Mouse (Mus musculus) limb, embryonic 11.5 days (tissue): ENCODE measurements around the gene Gm960. TPM values are rescaled to one million over a fixed set of nuclear protein-coding genes. Genes with fewer than 3 reads are reported as not detected.

Source experiments
- ATAC-seq: fragments of 200-750 bp; cut with Nextera tagmentation; 2 replicates; pipeline ENCODE4 v1.8.0; 2017; ENCODE audit warnings: low read depth; ENCODE audit not compliant: insufficient number of reproducible peaks, low FRiP score, low TSS enrichment
- DNase-seq: peaks from one replicate; pipeline ENCODE4 v3.0.0-alpha.2; 2015; ENCODE audit warnings: low spot score
- H3K27ac ChIP-seq: fragments of 300-500 bp; sonication (generic); replicated peaks from 2 replicates; pipeline ENCODE4 v1.5.1; 2014; ENCODE audit warnings: low read depth, mild to moderate bottlenecking, low read length
- H3K27me3 ChIP-seq: fragments of 300-500 bp; sonication (generic); 2 replicates; pipeline ENCODE4 v1.6.1; 2014; ENCODE audit warnings: mild to moderate bottlenecking, low read length, mixed read lengths; ENCODE audit not compliant: control insufficient read depth, insufficient read depth
- H3K36me3 ChIP-seq: fragments of 300-500 bp; sonication (generic); 2 replicates; pipeline ENCODE4 v1.6.1; 2014; ENCODE audit warnings: mild to moderate bottlenecking, low read length, moderate library complexity, mixed read lengths; ENCODE audit not compliant: control insufficient read depth, insufficient read depth
- H3K4me1 ChIP-seq: fragments of 300-500 bp; sonication (generic); 2 replicates; pipeline ENCODE4 v1.6.1; 2014; ENCODE audit warnings: low read length, mixed read lengths; ENCODE audit not compliant: control insufficient read depth, insufficient read depth
- H3K4me2 ChIP-seq: fragments of 300-500 bp; sonication (generic); 2 replicates; pipeline ENCODE4 v1.6.1; 2014; ENCODE audit warnings: low read depth, mild to moderate bottlenecking, moderate library complexity; ENCODE audit not compliant: severe bottlenecking
- H3K4me3 ChIP-seq: fragments of 300-500 bp; sonication (generic); 2 replicates; pipeline ENCODE4 v1.5.1; 2014; ENCODE audit warnings: low read depth, low read length
- H3K9ac ChIP-seq: fragments of 300-500 bp; sonication (generic); 2 replicates; pipeline ENCODE4 v1.6.1; 2014; ENCODE audit warnings: mild to moderate bottlenecking, low read length
- H3K9me3 ChIP-seq: fragments of 300-500 bp; sonication (generic); 2 replicates; pipeline ENCODE4 v1.6.1; 2016; ENCODE audit warnings: low read length; ENCODE audit not compliant: control insufficient read depth
- WGBS: fragments of 180-500 bp; shearing (Covaris S2); extraction: QIAGEN DNeasy Blood & Tissue Kit; methylation state at CpG from one replicate; pipeline ENCODE4 v1.1.7; 2014; 5-methylcytosine and 5-hydroxymethylcytosine counted together
- polyA plus RNA-seq: library from polyadenylated mRNA; unstranded; fragments of >200 nt; fragmentation: Nextera tagmentation; extraction: Ambion mirVana; gene quantifications from 2 replicates; pipeline ENCODE4 v1.2.1, GENCODE M21; 2014

Gm960 gene
- polyA plus RNA-seq, 1 experiment from 2014 or later, result 5.0 TPM

DNA sequence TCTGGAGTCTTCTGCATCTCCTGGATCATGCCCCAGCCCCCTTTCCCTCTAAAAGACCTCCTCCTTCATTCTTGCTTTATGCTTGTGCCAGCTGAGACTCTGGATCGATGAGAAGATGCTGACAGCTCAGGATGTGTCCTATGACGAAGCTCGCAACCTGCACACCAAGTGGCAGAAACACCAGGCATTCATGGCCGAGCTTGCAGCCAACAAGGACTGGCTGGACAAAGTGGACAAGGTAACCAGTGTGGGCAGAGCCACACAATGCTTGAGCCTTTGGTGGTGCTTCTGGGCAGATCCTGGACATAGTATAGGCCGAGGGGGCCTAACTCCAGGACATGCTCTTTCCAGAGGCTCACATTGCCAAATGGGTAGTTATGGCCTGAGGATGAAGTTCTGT, 41.3 kb upstream of the Gm960 start:
- ATAC-seq (no peak), DNase-seq (no peak)
- H3K27me3 ChIP-seq, result no peaks in the 10 kb centered on the region
- no peak overlapping the region for H3K27ac ChIP-seq
- H3K4me2 ChIP-seq, result no peak overlapping the region
- 0 out of 2 replicates have a peak overlapping the region, but pooled peaks have one; percentile 27 for H3K9ac ChIP-seq
- H3K36me3 ChIP-seq, result no peaks in the 10 kb centered on the region; the same call in 1 of the 2 replicates
- no peaks in the 10 kb centered on the region for H3K4me1 ChIP-seq
- H3K4me3 ChIP-seq, result no peak overlapping the region
- 90% methylated on average over 5 of the region's 5 CpGs for WGBS
- no peaks in the 10 kb centered on the region for H3K9me3 ChIP-seq

DNA sequence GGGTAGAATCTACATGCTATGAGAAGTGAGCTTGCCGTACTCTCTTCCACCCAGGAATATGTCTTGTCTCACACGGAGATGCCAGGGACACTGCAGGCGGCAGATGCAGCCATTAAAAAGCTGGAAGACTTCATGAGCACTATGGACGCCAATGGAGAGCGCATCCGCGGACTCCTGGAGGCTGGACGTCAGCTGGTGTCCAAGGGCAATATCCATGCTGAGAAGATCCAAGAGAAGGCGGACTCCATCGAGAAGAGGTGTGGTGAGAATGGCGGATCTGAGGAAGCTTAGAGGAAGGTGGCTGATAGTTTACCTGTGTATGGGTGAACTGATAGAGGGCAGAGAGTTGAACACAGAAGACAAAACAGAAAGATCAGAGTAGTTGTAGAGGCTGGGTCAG, 40.6 kb upstream of the Gm960 start:
- DNase-seq (no peak), ATAC-seq (no peak)
- Histone ChIP-seq H3K9me3 (no peaks in the 10 kb centered on the region), H3K4me1 (no peaks in the 10 kb centered on the region), H3K4me2 (no peak overlapping the region), H3K9ac (no peak overlapping the region), H3K36me3 (no peaks in the 10 kb centered on the region; the same call in 1 of the 2 replicates), H3K27me3 (no peaks in the 10 kb centered on the region), H3K27ac (no peak overlapping the region), H3K4me3 (no peak overlapping the region)
- 91% methylated on average over 11 of the region's 11 CpGs for WGBS

DNA sequence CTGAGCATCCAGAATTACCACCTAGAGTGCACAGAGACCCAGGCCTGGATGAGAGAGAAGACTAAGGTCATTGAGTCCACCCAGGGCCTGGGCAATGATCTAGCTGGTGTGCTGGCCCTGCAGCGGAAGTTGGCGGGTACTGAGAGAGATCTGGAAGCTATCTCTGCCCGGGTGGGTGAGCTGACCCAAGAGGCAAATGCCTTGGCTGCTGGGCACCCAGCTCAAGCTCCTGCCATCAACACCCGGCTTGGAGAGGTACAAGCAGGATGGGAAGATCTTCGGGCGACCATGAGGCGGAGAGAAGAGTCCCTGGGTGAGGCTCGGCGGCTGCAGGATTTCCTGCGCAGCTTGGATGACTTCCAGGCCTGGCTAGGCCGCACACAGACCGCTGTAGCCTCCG, 39.4 kb upstream of the Gm960 start:
- ATAC-seq (no peak), DNase-seq (no peak)
- Histone ChIP-seq H3K27me3 (no peaks in the 10 kb centered on the region), H3K4me1 (no peaks in the 10 kb centered on the region), H3K27ac (no peak overlapping the region), H3K9me3 (no peaks in the 10 kb centered on the region), H3K9ac (no peak overlapping the region), H3K36me3 (no peaks in the 10 kb centered on the region; the same call in 1 of the 2 replicates), H3K4me3 (no peak overlapping the region), H3K4me2 (no peak overlapping the region)
- WGBS, result 89% methylated on average over 13 of the region's 13 CpGs

DNA sequence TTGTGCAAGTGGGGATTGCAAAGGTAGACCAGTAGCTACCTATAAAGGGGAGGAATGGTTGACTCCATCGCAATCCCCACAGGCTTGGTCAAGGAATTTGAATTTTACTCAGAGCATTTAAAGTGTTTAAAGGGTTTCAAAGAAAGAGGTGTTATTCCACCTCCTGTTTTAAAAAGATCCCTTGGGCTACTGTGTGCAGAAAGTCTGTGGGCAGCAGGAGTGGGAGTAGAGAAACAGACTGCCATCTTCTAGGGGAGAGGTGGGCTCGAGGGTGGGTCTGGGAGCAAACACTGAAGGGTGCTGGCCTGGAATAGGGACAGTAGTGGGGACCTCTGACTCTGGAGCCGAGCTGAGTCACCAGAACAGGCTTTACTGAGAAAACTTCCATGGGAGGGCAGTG, 34.6 kb upstream of the Gm960 start:
- H3K27ac ChIP-seq, result no peak overlapping the region
- H3K4me3 ChIP-seq, result no peak overlapping the region
- 82% methylated on average over 3 of the region's 3 CpGs for WGBS
- H3K9me3 ChIP-seq, result no peaks in the 10 kb centered on the region
- ATAC-seq (no peak), DNase-seq (no peak)
- no peak overlapping the region for H3K9ac ChIP-seq
- H3K36me3 ChIP-seq, result 0 out of 2 replicates have a peak, but pooled peaks cover 2% of the 10 kb centered on the region
- no peaks in the 10 kb centered on the region for H3K27me3 ChIP-seq
- H3K4me2 ChIP-seq, result no peak overlapping the region
- H3K4me1 ChIP-seq, result no peaks in the 10 kb centered on the region

DNA sequence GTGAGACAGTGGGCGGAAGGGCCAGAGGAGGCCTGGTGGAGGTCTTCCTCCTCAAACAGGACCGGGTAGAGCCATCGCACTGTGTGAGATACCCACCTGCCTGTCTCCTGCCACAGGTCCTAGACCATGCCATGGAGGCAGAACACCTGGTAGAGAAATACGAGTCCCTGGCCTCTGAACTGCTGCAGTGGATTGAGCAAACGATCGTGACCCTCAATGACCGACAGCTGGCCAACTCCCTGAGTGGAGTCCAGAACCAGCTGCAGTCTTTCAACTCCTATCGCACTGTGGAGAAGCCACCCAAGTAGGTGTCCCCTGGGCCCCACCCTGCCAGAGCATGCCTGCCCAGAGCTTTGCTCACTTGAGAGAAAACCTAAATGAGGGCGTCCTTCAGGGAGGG, 30.7 kb upstream of the Gm960 start:
- H3K9me3 ChIP-seq, result no peaks in the 10 kb centered on the region
- H3K4me2 ChIP-seq, result no peak overlapping the region
- no peak overlapping the region for H3K9ac ChIP-seq
- no peak overlapping the region for H3K4me3 ChIP-seq
- 80% methylated on average over 9 of the region's 9 CpGs for WGBS
- H3K27ac ChIP-seq, result no peak overlapping the region
- no peaks in the 10 kb centered on the region for H3K4me1 ChIP-seq
- H3K36me3 ChIP-seq, result 0 out of 2 replicates have a peak, but pooled peaks cover 2% of the 10 kb centered on the region
- DNase-seq (no peak), ATAC-seq (no peak)
- no peaks in the 10 kb centered on the region for H3K27me3 ChIP-seq

DNA sequence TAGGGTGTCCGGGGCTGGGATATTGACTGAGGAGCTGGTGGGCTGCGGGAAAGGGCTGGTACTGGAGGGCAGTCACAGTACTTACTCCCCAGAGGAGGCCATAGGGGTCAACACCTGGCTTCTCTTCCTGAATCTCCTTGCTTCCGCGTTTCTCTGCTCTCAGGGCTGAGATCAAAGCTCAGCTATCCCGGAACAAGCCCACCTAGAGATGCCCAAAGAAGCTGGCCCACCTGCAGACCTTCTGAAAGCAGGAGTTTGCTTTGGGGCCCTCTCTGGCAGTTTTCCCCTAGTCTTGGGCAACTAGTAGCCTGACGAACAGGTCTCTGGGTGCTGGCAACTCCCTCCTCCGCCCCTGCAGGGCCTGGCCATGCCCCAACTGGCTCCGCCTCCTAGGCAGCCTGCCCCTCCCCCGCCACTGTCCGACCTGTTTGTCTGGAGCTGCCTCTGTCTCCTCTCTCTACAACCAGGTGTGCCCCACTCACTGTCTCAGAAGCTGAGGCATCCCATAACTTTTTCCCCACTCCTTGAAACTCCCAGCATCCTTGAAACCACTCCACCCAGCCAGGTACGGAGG, 22.3 kb upstream of the Gm960 start:
- H3K4me3 ChIP-seq, result 0 out of 2 replicates have a peak overlapping the region, but pooled peaks have one; percentile 3
- no peak overlapping the region for H3K9ac ChIP-seq
- no peaks in the 10 kb centered on the region for H3K27me3 ChIP-seq
- 12% methylated on average over 11 of the region's 11 CpGs for WGBS
- peak overlapping the region; percentile 27 for H3K4me2 ChIP-seq
- peaks cover 4% of the 10 kb centered on the region for H3K4me1 ChIP-seq
- no peak overlapping the region for H3K27ac ChIP-seq
- H3K9me3 ChIP-seq, result no peaks in the 10 kb centered on the region
- DNase-seq, result peak; percentile 61
- no peaks in the 10 kb centered on the region for H3K36me3 ChIP-seq
- no peak for ATAC-seq

DNA sequence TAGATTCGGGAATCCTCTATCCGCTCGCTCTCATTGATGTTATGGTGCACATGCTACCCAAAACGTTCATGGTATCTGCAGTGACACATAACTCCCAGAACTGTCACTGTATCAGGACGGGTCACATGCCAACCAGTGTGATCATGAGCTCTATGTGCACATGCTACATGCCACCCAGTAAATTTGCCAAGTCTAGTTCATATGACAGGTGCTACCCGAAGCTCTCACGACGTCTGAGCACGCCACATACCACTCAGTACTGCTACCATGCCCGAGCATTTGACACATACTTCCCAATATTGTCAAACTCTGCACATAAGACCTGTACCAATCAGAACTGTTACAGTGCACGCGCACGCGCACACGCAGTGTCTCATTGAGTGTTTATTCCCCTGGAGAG, 21.6 kb upstream of the Gm960 start:
- H3K36me3 ChIP-seq, result no peaks in the 10 kb centered on the region
- no peak for ATAC-seq
- H3K9ac ChIP-seq, result no peak overlapping the region
- 0 out of 2 replicates have a peak overlapping the region, but pooled peaks have one; percentile 27 for H3K4me2 ChIP-seq
- H3K27me3 ChIP-seq, result no peaks in the 10 kb centered on the region
- H3K27ac ChIP-seq, result no peak overlapping the region
- WGBS, result 84% methylated on average over 15 of the region's 15 CpGs
- no peaks in the 10 kb centered on the region for H3K9me3 ChIP-seq
- DNase-seq, result no peak
- H3K4me1 ChIP-seq, result peaks cover 4% of the 10 kb centered on the region
- 0 out of 2 replicates have a peak overlapping the region, but pooled peaks have one; percentile 1 for H3K4me3 ChIP-seq

DNA sequence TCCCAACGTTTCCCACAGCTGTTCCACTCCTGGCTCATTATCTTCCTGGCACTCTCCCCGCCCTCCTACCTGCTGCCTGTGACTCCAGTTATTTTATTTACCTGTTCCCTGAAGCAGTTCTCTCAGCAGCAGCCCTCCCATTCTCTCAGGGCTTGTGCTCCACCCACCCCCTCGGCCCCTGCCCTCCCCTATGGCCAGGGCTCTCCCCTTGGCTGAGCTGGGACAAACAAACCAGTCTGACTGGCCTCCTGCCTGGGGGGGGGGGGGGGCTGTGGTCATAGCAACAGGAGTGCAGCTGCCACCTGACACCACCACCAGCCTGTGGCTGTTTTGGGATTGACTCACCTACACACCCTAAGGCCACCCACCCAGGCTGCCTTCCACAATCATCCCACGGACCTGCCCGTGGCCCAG, 20.9 kb upstream of the Gm960 start:
- 0 out of 2 replicates have a peak, but pooled peaks have one; percentile 26 for ATAC-seq
- H3K9ac ChIP-seq, result no peak overlapping the region
- H3K4me3 ChIP-seq, result no peak overlapping the region
- H3K4me2 ChIP-seq, result no peak overlapping the region
- DNase-seq, result peak; percentile 35
- WGBS, result 23% methylated on average over 5 of the region's 5 CpGs
- no peaks in the 10 kb centered on the region for H3K9me3 ChIP-seq
- H3K27me3 ChIP-seq, result no peaks in the 10 kb centered on the region
- peaks cover 4% of the 10 kb centered on the region for H3K4me1 ChIP-seq
- no peak overlapping the region for H3K27ac ChIP-seq
- H3K36me3 ChIP-seq, result no peaks in the 10 kb centered on the region

DNA sequence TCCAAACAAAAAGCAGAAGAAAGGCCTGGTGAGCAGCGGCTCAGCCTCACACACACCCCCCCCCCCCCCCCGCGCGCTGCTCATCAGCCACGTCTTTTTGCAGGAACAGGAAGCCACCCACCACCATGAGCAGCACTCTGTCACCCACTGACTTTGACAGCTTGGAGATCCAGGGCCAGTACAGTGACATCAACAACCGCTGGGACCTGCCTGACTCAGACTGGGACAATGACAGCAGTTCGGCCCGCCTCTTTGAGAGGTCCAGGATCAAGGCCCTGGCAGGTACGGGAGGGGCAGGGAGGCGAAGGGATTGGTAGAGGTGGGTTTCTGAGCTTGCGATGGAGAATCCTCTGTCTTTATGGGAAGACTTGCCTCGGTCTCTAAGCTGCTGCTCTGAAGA, 20.2 kb upstream of the Gm960 start:
- H3K9me3 ChIP-seq, result no peaks in the 10 kb centered on the region
- no peaks in the 10 kb centered on the region; the same call in 1 of the 2 replicates for H3K27me3 ChIP-seq
- H3K27ac ChIP-seq, result no peak overlapping the region
- no peak overlapping the region for H3K9ac ChIP-seq
- ATAC-seq (no peak), DNase-seq (no peak)
- WGBS, result 32% methylated on average over 12 of the region's 12 CpGs
- no peak overlapping the region for H3K4me3 ChIP-seq
- no peaks in the 10 kb centered on the region for H3K36me3 ChIP-seq
- peaks cover 4% of the 10 kb centered on the region for H3K4me1 ChIP-seq
- no peak overlapping the region for H3K4me2 ChIP-seq
